Mouse (Mus musculus) cortical plate, adult 2 months (tissue): ENCODE data around the gene Rrp1.

Experiments used
- CTCF ChIP-seq: fragments of 200-500 bp; IDR thresholded peaks from 2 replicates; pipeline ENCODE4 v1.5.1; 2011; ENCODE audit warnings: mild to moderate bottlenecking, control low read depth, low read length; ENCODE audit not compliant: insufficient read depth; ENCODE audit errors: extremely low read depth
- POLR2A ChIP-seq: fragments of 200-500 bp; IDR thresholded peaks from 2 replicates; pipeline ENCODE4 v1.6.1; 2011; ENCODE audit warnings: mild to moderate bottlenecking, low read length, control low read depth; ENCODE audit not compliant: insufficient read depth; ENCODE audit errors: extremely low read depth

GRCm38 (mm10) chr10:78378516-78378915 lies 34.3 kb downstream of the Rrp1 start:
- no peak for TF ChIP-seq CTCF
- TF ChIP-seq POLR2A = no peak
